Mouse (Mus musculus): Measurements from ENCODE around the gene 1700010B08Rik.

Gene 1700010B08Rik

DNA sequence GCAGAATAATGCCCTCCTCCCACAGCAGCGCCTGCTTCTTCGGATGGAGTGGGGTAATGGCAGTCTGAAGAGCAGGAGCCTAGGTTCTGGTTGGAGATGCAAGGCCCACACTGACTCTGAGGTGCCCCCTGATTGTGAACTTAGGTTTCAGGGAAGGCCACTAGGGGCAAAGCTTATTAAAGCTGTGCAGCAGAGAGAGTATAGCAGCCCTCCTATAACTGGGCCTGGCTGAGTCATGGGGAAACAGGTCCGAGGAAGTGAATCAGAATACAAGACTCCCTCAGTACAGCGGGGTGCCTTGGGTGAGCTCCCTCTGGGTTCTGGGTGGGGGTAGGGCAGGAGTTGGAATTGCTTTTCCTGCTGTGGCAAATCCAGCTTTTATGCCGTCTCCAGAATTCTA, 51.4 kb downstream of the 1700010B08Rik start:
- DNase-seq (ENCODE audit: low spot score in 2 of 2), result no peak

Measured in urinary bladder, postnatal 4 days (tissue).